Mouse (Mus musculus): ENCODE measurements around the gene Thra. TPM values are rescaled to one million over a fixed set of nuclear protein-coding genes. Genes with fewer than 3 reads are reported as not detected.
A peak's percentile ranks its signal among the peaks of the same experiment; 100 is the strongest.

The Thra gene
- polyA plus RNA-seq, 1 experiment from 2014 or later, result 32.4 TPM

DNA sequence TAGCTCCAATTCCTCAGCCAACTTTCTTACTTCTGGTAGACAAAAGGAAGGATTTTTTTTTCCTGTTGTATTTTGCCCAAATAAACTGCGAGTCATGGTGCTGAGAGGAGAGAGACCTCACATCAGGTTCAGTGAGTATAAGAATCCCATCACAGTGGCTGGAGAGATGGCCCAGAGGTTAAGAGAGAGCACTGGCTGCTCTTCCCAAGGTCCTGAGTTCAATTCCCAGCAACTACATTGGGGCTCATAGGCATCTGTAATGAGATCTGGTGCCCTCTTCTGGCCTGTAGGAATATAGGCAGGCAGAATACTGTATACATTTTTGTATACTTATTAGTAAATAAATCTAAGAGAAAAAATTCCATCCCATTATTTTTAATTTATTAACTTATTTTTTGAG is 47.3 kb downstream of the Thra start:
- H3K9me3 ChIP-seq (ENCODE audit: control insufficient read depth), result no peaks in the 10 kb centered on the region
- no peaks in the 10 kb centered on the region for H3K36me3 ChIP-seq (ENCODE audit: control insufficient read depth, insufficient read depth)
- no peaks in the 10 kb centered on the region for H3K27me3 ChIP-seq (replicated peaks; ENCODE audit: control insufficient read depth, insufficient read depth, low read length)
- no peak overlapping the region for H3K4me3 ChIP-seq (ENCODE audit: low read depth, low read length)
- H3K27ac ChIP-seq (ENCODE audit: low read depth, low read length), result no peak overlapping the region
- peaks cover 14% of the 10 kb centered on the region for H3K4me1 ChIP-seq (replicated peaks; ENCODE audit: control insufficient read depth, insufficient read depth, low read length)
- no peak overlapping the region for H3K9ac ChIP-seq (ENCODE audit: low read depth, low read length)
- ATAC-seq, result no peak
- 92% methylated on average over 1 of the region's 1 CpGs for WGBS
- peak; percentile 72 for TF ChIP-seq CTCF (IDR thresholded peaks at IDR 0.05; ENCODE audit: low read depth)
- no peak overlapping the region for H3K4me2 ChIP-seq (replicated peaks; ENCODE audit: low read depth)

DNA sequence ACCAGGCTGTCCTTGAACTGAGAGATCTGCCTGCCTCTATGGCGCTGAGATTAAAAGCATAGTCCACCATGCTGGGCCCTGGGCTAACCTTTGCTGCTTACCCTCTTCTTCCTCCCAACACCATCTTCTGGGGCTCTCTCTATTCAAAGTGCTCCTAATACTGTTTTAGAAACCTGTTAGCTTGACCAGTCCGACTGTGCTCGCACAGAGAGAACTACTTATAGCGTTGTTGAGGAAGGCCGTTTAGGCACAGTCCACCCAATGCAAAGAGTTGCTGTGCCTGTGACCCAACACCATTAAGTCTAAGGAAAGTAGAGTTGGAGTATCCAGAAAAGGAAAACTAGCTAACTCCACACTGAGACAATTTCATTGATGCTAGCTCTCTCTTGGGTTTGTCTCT is 47.7 kb downstream of the Thra start:
- peak overlapping the region; percentile 17; the same call in 1 of the 2 replicates for H3K27ac ChIP-seq (ENCODE audit: low read depth, low read length)
- ATAC-seq, result no peak
- H3K9ac ChIP-seq (ENCODE audit: low read depth, low read length), result no peak overlapping the region
- H3K27me3 ChIP-seq (replicated peaks; ENCODE audit: control insufficient read depth, insufficient read depth, low read length), result no peaks in the 10 kb centered on the region
- 90% methylated on average over 5 of the region's 5 CpGs for WGBS
- TF ChIP-seq CTCF (IDR thresholded peaks at IDR 0.05; ENCODE audit: low read depth), result no peak
- H3K4me3 ChIP-seq (ENCODE audit: low read depth, low read length), result no peak overlapping the region
- no peaks in the 10 kb centered on the region for H3K36me3 ChIP-seq (ENCODE audit: control insufficient read depth, insufficient read depth)
- no peaks in the 10 kb centered on the region for H3K9me3 ChIP-seq (ENCODE audit: control insufficient read depth)
- peak overlapping the region; percentile 81; the same call in 1 of the 2 replicates for H3K4me2 ChIP-seq (replicated peaks; ENCODE audit: low read depth)
- peaks cover 12% of the 10 kb centered on the region for H3K4me1 ChIP-seq (replicated peaks; ENCODE audit: control insufficient read depth, insufficient read depth, low read length)

DNA sequence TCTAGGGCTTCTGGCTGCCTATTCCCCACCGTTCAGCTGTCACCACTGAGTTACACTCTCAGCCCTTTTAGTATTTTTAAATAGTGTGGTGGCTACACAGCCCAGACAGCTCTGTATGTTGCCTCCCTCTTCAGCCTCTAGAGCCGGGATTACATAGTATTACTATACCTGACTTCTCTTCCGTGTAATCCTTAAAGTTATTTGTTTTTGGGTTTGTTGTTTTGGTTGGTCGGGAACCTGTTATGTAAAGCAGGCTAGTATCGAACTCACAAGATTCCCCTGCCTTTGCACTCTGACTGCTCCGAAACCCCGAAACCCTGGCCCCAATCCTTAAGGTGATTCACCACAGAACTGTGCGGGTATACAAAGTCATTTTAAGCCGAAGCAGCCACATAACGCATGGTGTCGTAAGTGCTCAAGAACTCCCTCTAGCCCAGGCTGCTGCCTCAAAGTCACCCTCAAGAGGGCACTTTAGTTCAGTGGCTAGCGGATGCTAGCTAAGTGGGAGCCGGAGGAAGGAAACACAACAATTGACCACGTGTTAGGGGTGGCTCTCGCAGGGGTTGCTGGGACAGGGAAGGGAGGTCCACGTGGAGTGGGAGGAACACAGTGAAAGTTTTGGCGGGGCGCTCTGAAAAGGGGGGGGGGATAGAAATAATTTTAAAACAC is 48.2 kb downstream of the Thra start:
- Histone ChIP-seq H3K9ac (ENCODE audit: low read depth, low read length) (no peak overlapping the region), H3K4me1 (replicated peaks; ENCODE audit: control insufficient read depth, insufficient read depth, low read length) (peaks cover 9% of the 10 kb centered on the region), H3K4me3 (ENCODE audit: low read depth, low read length) (peak overlapping the region; percentile 51), H3K27me3 (replicated peaks; ENCODE audit: control insufficient read depth, insufficient read depth, low read length) (no peaks in the 10 kb centered on the region), H3K36me3 (ENCODE audit: control insufficient read depth, insufficient read depth) (no peaks in the 10 kb centered on the region), H3K4me2 (replicated peaks; ENCODE audit: low read depth) (peak overlapping the region; percentile 81), H3K9me3 (ENCODE audit: control insufficient read depth) (no peaks in the 10 kb centered on the region), H3K27ac (ENCODE audit: low read depth, low read length) (peak overlapping the region; percentile 17; the same call in 1 of the 2 replicates)
- TF ChIP-seq CTCF (IDR thresholded peaks at IDR 0.05; ENCODE audit: low read depth), result peak; percentile 90
- ATAC-seq, result peak; percentile 75
- 7% methylated on average over 18 of the region's 18 CpGs for WGBS

DNA sequence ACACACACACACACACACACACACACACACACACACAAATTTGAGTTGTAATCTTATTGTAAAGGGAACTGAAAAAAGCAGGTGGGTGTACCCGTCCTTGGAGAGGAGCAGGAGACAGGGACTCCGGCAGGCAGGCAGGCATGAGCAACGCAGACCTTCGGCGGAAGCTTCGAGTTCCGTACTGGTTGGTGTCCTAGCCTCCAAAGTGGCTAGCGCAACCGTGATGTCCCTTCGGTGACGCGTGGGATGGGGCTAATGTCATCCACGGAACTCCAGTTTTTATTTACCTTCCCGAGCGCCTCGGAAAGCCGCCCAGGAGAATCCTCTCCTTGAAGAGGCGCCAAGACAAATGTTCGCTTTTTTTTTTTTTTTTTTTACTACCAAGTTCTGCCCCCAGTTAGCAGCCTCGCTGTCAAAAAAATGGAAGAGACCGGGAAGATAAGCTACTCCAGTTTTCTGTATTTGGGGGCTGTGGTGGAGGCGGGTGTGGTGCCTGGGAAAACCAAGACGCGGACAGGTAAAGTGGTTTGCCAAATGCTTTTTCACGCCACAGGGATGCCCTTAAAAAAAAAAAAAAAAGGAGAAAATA is 48.9 kb downstream of the Thra start:
- H3K4me1 ChIP-seq (replicated peaks; ENCODE audit: control insufficient read depth, insufficient read depth, low read length), result 0 out of 2 replicates have a peak, but pooled peaks cover 4% of the 10 kb centered on the region
- H3K36me3 ChIP-seq (ENCODE audit: control insufficient read depth, insufficient read depth), result no peaks in the 10 kb centered on the region
- no peaks in the 10 kb centered on the region for H3K9me3 ChIP-seq (ENCODE audit: control insufficient read depth)
- H3K27ac ChIP-seq (ENCODE audit: low read depth, low read length), result peak overlapping the region; percentile 70
- no peaks in the 10 kb centered on the region for H3K27me3 ChIP-seq (replicated peaks; ENCODE audit: control insufficient read depth, insufficient read depth, low read length)
- H3K9ac ChIP-seq (ENCODE audit: low read depth, low read length), result peak overlapping the region; percentile 42
- H3K4me3 ChIP-seq (ENCODE audit: low read depth, low read length), result peak overlapping the region; percentile 51
- ATAC-seq, result peak; percentile 28
- peak overlapping the region; percentile 81 for H3K4me2 ChIP-seq (replicated peaks; ENCODE audit: low read depth)
- TF ChIP-seq CTCF (IDR thresholded peaks at IDR 0.05; ENCODE audit: low read depth), result no peak
- WGBS, result 1% methylated on average over 25 of the region's 25 CpGs

DNA sequence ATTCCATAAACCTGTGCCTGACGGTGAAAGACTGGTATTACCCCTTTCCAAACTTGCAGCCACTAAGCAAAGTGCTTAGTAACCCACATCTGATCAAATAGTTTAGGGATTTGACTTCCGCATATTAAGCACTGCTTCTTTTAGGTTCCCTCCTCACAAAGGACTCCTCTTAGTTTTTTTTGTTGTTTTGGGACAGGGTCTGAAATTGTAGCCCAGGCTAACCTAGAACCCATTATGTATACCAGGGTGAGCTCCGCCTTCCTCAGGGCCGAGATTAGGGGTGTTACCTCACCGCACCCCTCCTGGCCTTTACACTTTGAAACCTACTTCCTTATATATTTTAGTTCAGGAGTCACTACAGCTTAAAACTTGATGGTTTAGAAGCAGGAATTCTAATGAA is 49.4 kb downstream of the Thra start:
- H3K27me3 ChIP-seq (replicated peaks; ENCODE audit: control insufficient read depth, insufficient read depth, low read length), result no peaks in the 10 kb centered on the region
- WGBS, result 26% methylated on average over 5 of the region's 5 CpGs
- H3K27ac ChIP-seq (ENCODE audit: low read depth, low read length), result no peak overlapping the region
- no peak for TF ChIP-seq CTCF (IDR thresholded peaks at IDR 0.05; ENCODE audit: low read depth)
- peak overlapping the region; percentile 51 for H3K4me3 ChIP-seq (ENCODE audit: low read depth, low read length)
- no peaks in the 10 kb centered on the region for H3K9me3 ChIP-seq (ENCODE audit: control insufficient read depth)
- H3K9ac ChIP-seq (ENCODE audit: low read depth, low read length), result no peak overlapping the region
- no peaks in the 10 kb centered on the region for H3K36me3 ChIP-seq (ENCODE audit: control insufficient read depth, insufficient read depth)
- peak overlapping the region; percentile 81 for H3K4me2 ChIP-seq (replicated peaks; ENCODE audit: low read depth)
- no peak for ATAC-seq
- H3K4me1 ChIP-seq (replicated peaks; ENCODE audit: control insufficient read depth, insufficient read depth, low read length), result 0 out of 2 replicates have a peak, but pooled peaks cover 4% of the 10 kb centered on the region

DNA sequence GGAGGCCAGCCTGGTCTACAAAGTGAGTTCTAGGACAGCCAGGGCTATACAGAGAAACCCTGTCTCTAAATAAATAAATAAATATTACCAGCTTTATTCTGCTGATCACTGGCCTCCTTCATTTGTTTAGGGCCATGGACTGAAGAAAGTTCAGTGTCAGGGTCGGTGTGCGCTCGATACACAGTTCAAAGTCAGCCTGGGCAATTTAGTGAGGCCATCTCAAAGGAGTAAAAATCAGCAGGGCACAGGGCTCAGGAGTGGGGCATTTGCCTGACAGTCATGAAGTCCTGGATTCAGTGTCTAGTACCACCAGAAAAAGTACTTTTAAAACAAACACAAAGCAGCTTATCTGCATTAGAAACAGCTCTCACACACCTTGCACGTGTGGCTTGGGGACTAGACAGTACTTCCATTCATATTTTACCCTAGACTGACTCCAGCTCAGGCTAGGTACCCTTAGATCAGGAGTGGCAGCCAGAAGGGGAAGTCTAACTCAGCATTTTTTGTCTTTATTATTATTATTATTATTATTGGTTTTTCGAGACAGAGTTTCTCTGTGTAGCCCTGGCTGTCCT is 50.3 kb downstream of the Thra start:
- 53% methylated on average over 5 of the region's 5 CpGs for WGBS
- 0 out of 2 replicates have a peak, but pooled peaks cover 4% of the 10 kb centered on the region for H3K4me1 ChIP-seq (replicated peaks; ENCODE audit: control insufficient read depth, insufficient read depth, low read length)
- no peaks in the 10 kb centered on the region for H3K27me3 ChIP-seq (replicated peaks; ENCODE audit: control insufficient read depth, insufficient read depth, low read length)
- no peak for TF ChIP-seq CTCF (IDR thresholded peaks at IDR 0.05; ENCODE audit: low read depth)
- H3K4me3 ChIP-seq (ENCODE audit: low read depth, low read length), result no peak overlapping the region
- no peak overlapping the region for H3K27ac ChIP-seq (ENCODE audit: low read depth, low read length)
- H3K9me3 ChIP-seq (ENCODE audit: control insufficient read depth), result no peaks in the 10 kb centered on the region
- no peak overlapping the region for H3K4me2 ChIP-seq (replicated peaks; ENCODE audit: low read depth)
- no peaks in the 10 kb centered on the region for H3K36me3 ChIP-seq (ENCODE audit: control insufficient read depth, insufficient read depth)
- ATAC-seq, result no peak
- no peak overlapping the region for H3K9ac ChIP-seq (ENCODE audit: low read depth, low read length)
